Mouse (Mus musculus) cortical plate, adult 2 months (tissue): Measurements from ENCODE around the gene Tmem115. TPM values are rescaled to one million over a fixed set of nuclear protein-coding genes. Genes with fewer than 3 reads are reported as not detected.

Source experiments
- H3K27ac ChIP-seq: fragments of 200-500 bp; 2 replicates; pipeline ENCODE4 v1.5.1; 2012; ENCODE audit warnings: low read length, control low read depth, inconsistent platforms; ENCODE audit not compliant: insufficient read depth
- H3K4me1 ChIP-seq: fragments of 200-500 bp; 2 replicates; pipeline ENCODE4 v1.6.1; 2011; ENCODE audit warnings: low read length; ENCODE audit not compliant: control insufficient read depth, insufficient read depth
- H3K4me3 ChIP-seq: fragments of 200-500 bp; 2 replicates; pipeline ENCODE4 v1.5.1; 2011; ENCODE audit warnings: mild to moderate bottlenecking, low read length, control low read depth; ENCODE audit not compliant: insufficient read depth
- CTCF ChIP-seq: fragments of 200-500 bp; IDR thresholded peaks from 2 replicates; pipeline ENCODE4 v1.5.1; 2011; ENCODE audit warnings: mild to moderate bottlenecking, control low read depth, low read length; ENCODE audit not compliant: insufficient read depth; ENCODE audit errors: extremely low read depth
- POLR2A ChIP-seq: fragments of 200-500 bp; IDR thresholded peaks from 2 replicates; pipeline ENCODE4 v1.6.1; 2011; ENCODE audit warnings: mild to moderate bottlenecking, low read length, control low read depth; ENCODE audit not compliant: insufficient read depth; ENCODE audit errors: extremely low read depth
- polyA plus RNA-seq: library from polyadenylated mRNA; depleted of rRNA; stranded (reverse); fragments of >200 nt; gene quantifications from 2 replicates; pipeline ENCODE4 v1.2.3, GENCODE M21; 2012; rRNA removed

The Tmem115 gene
- polyA plus RNA-seq = 35.4 and 36.5 TPM in 2 replicates

- H3K4me3 ChIP-seq = peak within 1 kb of the TSS; percentile 60
- peak within 1 kb of the TSS; percentile 41; the same call in 1 of the 2 replicates for H3K27ac ChIP-seq
- TF ChIP-seq CTCF (no peak), POLR2A (peak; percentile 81)
- H3K4me1 ChIP-seq = peaks cover 6% of the 10 kb centered on the region
These were observed at the start of gene Tmem115 for GRCm38 (mm10) chr9:107533791-107534407. TSS of gene Tmem115 (plus strand) at chr9:107533945.

GRCm38 (mm10) chr9:107484302-107484701, 49.4 kb upstream of the Tmem115 start:
- TF ChIP-seq CTCF = no peak
- TF ChIP-seq POLR2A = no peak
- Histone ChIP-seq H3K4me1 (no peaks in the 10 kb centered on the region; the same call in 1 of the 2 replicates), H3K4me3 (no peak overlapping the region), H3K27ac (no peak overlapping the region)

- TF ChIP-seq POLR2A = no peak
- no peak for TF ChIP-seq CTCF
- Histone ChIP-seq H3K27ac (no peak overlapping the region), H3K4me1 (no peaks in the 10 kb centered on the region; the same call in 1 of the 2 replicates), H3K4me3 (no peak overlapping the region)
These were observed 49.0 kb upstream of the Tmem115 start for GRCm38 (mm10) chr9:107484766-107485165.

GRCm38 (mm10) chr9:107486086-107486485, 47.7 kb upstream of the Tmem115 start:
- TF ChIP-seq CTCF (no peak), POLR2A (no peak)
- no peak overlapping the region for H3K27ac ChIP-seq

GRCm38 (mm10) chr9:107486507-107487225, 47.1 kb upstream of the Tmem115 start:
- no peak overlapping the region for H3K4me3 ChIP-seq
- TF ChIP-seq POLR2A = no peak
- no peak for TF ChIP-seq CTCF
- H3K27ac ChIP-seq = no peak overlapping the region
- H3K4me1 ChIP-seq = no peaks in the 10 kb centered on the region; the same call in 1 of the 2 replicates

More at GRCm38 (mm10) chr9:107486086-107486485, 47.7 kb upstream of the Tmem115 start:
- Histone ChIP-seq H3K4me1 (no peaks in the 10 kb centered on the region; the same call in 1 of the 2 replicates), H3K4me3 (no peak overlapping the region)

- Histone ChIP-seq H3K4me3 (no peak overlapping the region), H3K27ac (no peak overlapping the region), H3K4me1 (no peaks in the 10 kb centered on the region)
- TF ChIP-seq CTCF = no peak
- no peak for TF ChIP-seq POLR2A
These were observed 43.6 kb upstream of the Tmem115 start for GRCm38 (mm10) chr9:107490146-107490545.

GRCm38 (mm10) chr9:107490625-107491024, 43.1 kb upstream of the Tmem115 start:
- H3K4me3 ChIP-seq = no peak overlapping the region
- no peaks in the 10 kb centered on the region for H3K4me1 ChIP-seq
- TF ChIP-seq POLR2A = no peak
- TF ChIP-seq CTCF = no peak
- H3K27ac ChIP-seq = no peak overlapping the region

GRCm38 (mm10) chr9:107493511-107493910, 40.2 kb upstream of the Tmem115 start:
- TF ChIP-seq POLR2A = no peak
- no peak for TF ChIP-seq CTCF
- Histone ChIP-seq H3K4me1 (no peaks in the 10 kb centered on the region), H3K27ac (no peak overlapping the region), H3K4me3 (no peak overlapping the region)

- H3K4me3 ChIP-seq = no peak overlapping the region
- no peak overlapping the region for H3K27ac ChIP-seq
- TF ChIP-seq POLR2A = no peak
- no peak for TF ChIP-seq CTCF
- H3K4me1 ChIP-seq = no peaks in the 10 kb centered on the region
These were observed 39.5 kb upstream of the Tmem115 start for GRCm38 (mm10) chr9:107494238-107494637.

- Histone ChIP-seq H3K4me1 (no peaks in the 10 kb centered on the region), H3K27ac (no peak overlapping the region), H3K4me3 (no peak overlapping the region)
- TF ChIP-seq POLR2A (no peak), CTCF (no peak)
These were observed 37.4 kb upstream of the Tmem115 start for GRCm38 (mm10) chr9:107496359-107496758.
